10 mouse cellular contexts compared by ENCODE assay signal in genomic region chr11:46216669-46217068, GRCm38 (mm10). TPM values are rescaled to one million over a fixed set of nuclear protein-coding genes. Genes with fewer than 3 reads are reported as not detected.
DNase-seq lines count a peak whose midpoint lies in the region; ATAC-seq lines count a peak whose summit lies in the region.
"Had no signal": no experiment of that assay in that cellular context is flagged by ENCODE, and none has a peak within 500 bp of the region (broad histone marks: within the 10 kb centered on the region; RNA-seq: fewer than 3 reads in every experiment).

No protein-coding gene starts in this region.

- H3K36me3 ChIP-seq in liver, embryonic 11.5 days (ENCODE audit: control insufficient read depth, insufficient read depth, low read length), result no peaks in the 10 kb centered on the region
- H3K36me3 ChIP-seq: heart, embryonic 15.5 days had no signal

- H3K27ac ChIP-seq in liver, embryonic 11.5 days (ENCODE audit: low read depth, low read length), result no peak overlapping the region
- H3K27ac ChIP-seq: heart, embryonic 15.5 days had no signal

- peak; percentile 41 for DNase-seq in embryo, embryonic 10 days (ENCODE audit: low spot score)
- DNase-seq in embryo, embryonic 10.5 days (ENCODE audit: low spot score), result no peak
- DNase-seq in liver, result peak; percentile 66
- DNase-seq in liver, embryonic 11.5 days (ENCODE audit: low spot score), result no peak
- peak; percentile 34 for DNase-seq in WW6 (ENCODE audit: low read depth, low spot score)
- peak; percentile 33 for DNase-seq in lung, postnatal 14 days
- DNase-seq in thymus, postnatal 0 days (ENCODE audit: low spot score), result peak; percentile 59
- DNase-seq in urinary bladder, adult 2 months (ENCODE audit: low spot score), result no peak

- no peak overlapping the region for H3K4me3 ChIP-seq in liver, embryonic 11.5 days (ENCODE audit: low read depth, low read length)
- H3K4me3 ChIP-seq: heart, embryonic 15.5 days had no signal

- H3K4me1 ChIP-seq in liver, embryonic 11.5 days (replicated peaks; ENCODE audit: control insufficient read depth, insufficient read depth, low read length), result peaks cover 8% of the 10 kb centered on the region

- H3K9ac ChIP-seq in liver, embryonic 11.5 days (ENCODE audit: low read depth, low read length), result no peak overlapping the region
- H3K9ac ChIP-seq: heart, embryonic 15.5 days had no signal

- H3K4me2 ChIP-seq in liver, embryonic 11.5 days, result no peak overlapping the region
- H3K4me2 ChIP-seq: heart, embryonic 15.5 days had no signal

- WGBS in liver, embryonic 11.5 days, result 65% methylated on average over 7 of the region's 7 CpGs

- no peak for ATAC-seq in liver, embryonic 11.5 days (replicated peaks; ENCODE audit: low FRiP score)

- H3K9me3 ChIP-seq in liver, embryonic 11.5 days (ENCODE audit: control insufficient read depth, low read length), result no peaks in the 10 kb centered on the region
- H3K9me3 ChIP-seq: heart, embryonic 15.5 days had no signal

- no peaks in the 10 kb centered on the region for H3K27me3 ChIP-seq in liver, embryonic 11.5 days (replicated peaks; ENCODE audit: control insufficient read depth, insufficient read depth, low read length)
- H3K27me3 ChIP-seq: heart, embryonic 15.5 days had no signal

RNA-seq across cellular contexts. Expression of gene Fndc9, which starts 18.7 kb away (rescaled TPM):
- 0.13 TPM in 1 of 2 replicates, not detected in the other for polyA plus RNA-seq in liver, embryonic 11.5 days (2014; fragmentation: Nextera tagmentation; extraction: Ambion mirVana)
- polyA plus RNA-seq in thymus, postnatal 0 days (2015; fragmentation: Nextera tagmentation; extraction: Ambion mirVana), result 0.75 and 1.4 TPM in 2 replicates
- polyA plus RNA-seq in urinary bladder, adult 2 months (2012; rRNA removed), result 0.07 TPM in 2 replicates
- polyA plus RNA-seq: heart, embryonic 15.5 days; liver, embryonic 16.5 days had no signal

RNA-seq across cellular contexts. Expression of gene Nipal4, which starts 50.4 kb away (rescaled TPM):
- polyA plus RNA-seq in liver, embryonic 11.5 days (2014; fragmentation: Nextera tagmentation; extraction: Ambion mirVana), result 0.33 and 0.48 TPM in 2 replicates
- polyA plus RNA-seq in thymus, postnatal 0 days (2015; fragmentation: Nextera tagmentation; extraction: Ambion mirVana), result 0.09 and 0.13 TPM in 2 replicates
- 40.3 and 48.3 TPM in 2 replicates for polyA plus RNA-seq in urinary bladder, adult 2 months (2012; rRNA removed)

Comparison
In these comparisons a context has a peak if more than half of its experiments do, and no peak if none do; other contexts are left out.
1. DNase-seq: peak in embryo, embryonic 10 days (single experiment), liver (single experiment), WW6 (single experiment), lung, postnatal 14 days (single experiment) and thymus, postnatal 0 days (single experiment); none in embryo, embryonic 10.5 days (single experiment), liver, embryonic 11.5 days (single experiment) and urinary bladder, adult 2 months (single experiment).
2. RNA of gene Nipal4, which starts 50.4 kb away (polyA plus RNA-seq): 40.3 to 48.3 TPM in urinary bladder, adult 2 months; 0.33 to 0.48 TPM in liver, embryonic 11.5 days and 0.09 to 0.13 TPM in thymus, postnatal 0 days; every median in the first group is over 10 times any median in the second.